Mouse (Mus musculus) testis, adult 2 months (tissue): Measurements from ENCODE around the gene Arhgef11.

Experiments used
- CTCF ChIP-seq: fragments of 200-500 bp; IDR thresholded peaks from 2 replicates; pipeline ENCODE4 v1.5.1; 2012; ENCODE audit warnings: low read depth, mild to moderate bottlenecking, inconsistent platforms, low read length, moderate library complexity; ENCODE audit not compliant: control insufficient read depth, insufficient read depth, insufficient replicate concordance
- POLR2A ChIP-seq: fragments of 200-500 bp; IDR thresholded peaks from 2 replicates; pipeline ENCODE4 v1.6.1; 2012; ENCODE audit warnings: low read depth, mild to moderate bottlenecking, inconsistent platforms, low read length, moderate library complexity; ENCODE audit not compliant: control insufficient read depth

- TF ChIP-seq CTCF (no peak), POLR2A (no peak)
Measured at GRCm38 (mm10) chr3:87765631-87766283, 148.4 kb downstream of the Arhgef11 start.
